Mouse (Mus musculus) common myeloid progenitor, adult 5-6 weeks (primary cell): ENCODE results near the gene Pcyt2. TPM values are rescaled to one million over a fixed set of nuclear protein-coding genes. Genes with fewer than 3 reads are reported as not detected.

Experiments
- ATAC-seq: replicated peaks from 2 replicates; pipeline ENCODE4 v1.8.0; 2016; ENCODE audit warnings: low read depth, mild to moderate bottlenecking, moderate TSS enrichment, inconsistent platforms; ENCODE audit not compliant: poor library complexity, severe bottlenecking
- total RNA-seq: library from RNA; stranded (forward); fragments of 200-1000, 187-1606 nt; gene quantifications from 2 replicates; pipeline ENCODE4 v1.2.3, GENCODE M21; 2017

The Pcyt2 gene
- total RNA-seq = 34.5 and 38.6 TPM in 2 replicates

DNA sequence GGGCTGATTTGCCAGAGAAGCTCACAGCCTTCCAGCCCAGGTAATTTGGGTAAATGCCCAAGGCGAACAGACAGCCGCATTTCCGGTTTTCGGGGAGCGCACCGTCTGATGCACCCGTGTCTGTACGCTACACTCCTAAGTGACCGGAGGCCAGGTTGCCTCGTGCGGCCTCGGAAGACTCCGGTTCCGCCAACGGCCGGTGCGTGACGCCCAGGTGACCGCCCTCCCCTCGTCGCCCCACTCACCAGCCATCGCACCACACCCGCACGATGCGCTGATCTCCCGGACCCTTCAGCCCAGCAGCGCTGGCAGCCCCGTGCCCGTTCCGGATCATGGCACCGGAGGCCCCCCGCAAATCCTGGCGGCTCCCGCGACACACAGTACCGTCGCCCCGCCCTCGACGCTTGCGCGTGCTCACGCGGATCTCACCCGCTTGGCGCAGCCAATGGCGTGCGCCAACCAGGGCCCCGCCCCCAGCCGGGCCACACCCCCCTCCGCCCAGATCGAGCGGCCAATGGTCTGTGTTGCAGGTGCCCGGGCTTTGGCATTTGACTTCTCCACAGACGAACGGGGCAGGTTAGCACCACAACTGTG is at the start of gene Pcyt2:
Pcyt2 (minus strand) TSS at position 418 of the 594 bp plus-strand sequence.
- ATAC-seq = peak; percentile 87

DNA sequence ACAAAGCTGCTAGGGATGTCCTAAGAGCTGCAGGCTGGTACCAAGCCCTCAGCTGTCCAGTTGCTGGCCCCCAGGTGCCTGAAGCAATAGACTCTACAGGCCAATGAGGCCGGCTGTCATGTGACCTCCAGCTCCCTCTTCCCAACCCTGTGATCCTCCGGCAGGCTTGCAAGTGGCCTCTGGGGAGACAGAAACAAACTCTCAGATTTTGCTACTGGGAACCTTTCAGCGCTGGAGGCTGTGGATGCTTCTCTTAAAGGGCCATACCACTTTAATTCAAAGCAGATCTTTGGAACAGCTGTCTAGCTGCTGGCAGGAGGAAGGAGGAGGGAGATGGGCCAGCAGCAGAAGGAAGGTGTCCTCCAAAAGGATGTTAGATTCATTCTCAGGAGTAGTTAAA is 48.9 kb upstream of the Pcyt2 start:
- no peak for ATAC-seq

DNA sequence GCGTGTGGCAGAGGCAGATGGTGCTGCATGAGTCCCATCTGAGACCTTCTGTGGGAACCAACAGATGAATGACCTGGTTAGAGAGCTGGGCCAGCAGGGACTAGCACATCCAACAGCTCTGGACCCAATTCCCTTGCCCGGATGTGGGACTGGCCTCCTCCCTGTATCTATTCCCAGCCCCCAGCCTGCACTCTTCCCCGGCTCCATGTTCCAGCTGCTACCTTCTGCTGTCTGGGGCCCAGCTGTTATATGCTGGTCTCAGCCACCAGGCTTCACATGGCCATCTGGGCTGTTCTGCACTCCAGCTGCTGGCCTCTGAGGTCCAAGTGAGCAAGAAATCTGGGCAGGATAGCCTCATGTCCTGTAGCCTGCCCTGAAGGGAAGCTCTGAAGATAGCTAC is 47.7 kb upstream of the Pcyt2 start:
- ATAC-seq = no peak

DNA sequence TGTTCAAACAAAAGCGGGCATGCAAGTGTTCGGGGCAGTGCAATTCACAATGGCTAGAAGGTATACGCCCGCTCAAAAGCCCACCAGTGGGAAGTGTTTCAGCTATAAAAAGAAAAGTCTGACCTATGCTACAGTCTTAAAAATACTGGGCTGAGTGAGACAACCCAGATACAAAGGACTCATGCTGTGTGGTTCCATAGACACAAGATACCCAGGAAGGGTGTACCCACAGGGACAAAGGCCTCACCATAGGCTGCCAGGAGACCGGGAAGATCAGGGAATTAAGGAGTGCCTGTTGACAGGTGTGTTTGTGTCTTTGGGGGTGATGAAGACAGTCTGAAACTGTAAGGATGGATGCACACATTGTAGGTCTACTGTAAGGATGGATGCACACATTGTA is 46.0 kb upstream of the Pcyt2 start:
- no peak for ATAC-seq

DNA sequence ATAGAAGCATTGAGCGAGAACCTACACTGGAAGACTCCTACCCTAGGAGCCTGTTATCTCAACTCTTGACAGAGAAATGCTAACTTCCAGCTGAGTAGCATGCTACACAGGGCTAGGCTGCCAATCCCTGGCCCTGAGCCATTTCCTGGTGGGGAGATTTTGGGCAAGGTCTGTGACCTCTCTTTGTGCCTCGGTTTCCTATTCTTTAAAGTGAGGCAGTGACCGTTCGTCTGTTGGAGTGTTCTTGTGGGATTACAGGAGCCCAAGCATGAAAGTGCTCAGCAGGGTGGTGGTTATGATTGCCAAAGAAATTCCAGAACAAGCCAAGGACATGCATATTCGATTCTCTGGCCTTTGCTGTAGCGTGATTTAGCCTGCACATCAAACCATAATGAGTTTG is 45.0 kb upstream of the Pcyt2 start:
- ATAC-seq = no peak

DNA sequence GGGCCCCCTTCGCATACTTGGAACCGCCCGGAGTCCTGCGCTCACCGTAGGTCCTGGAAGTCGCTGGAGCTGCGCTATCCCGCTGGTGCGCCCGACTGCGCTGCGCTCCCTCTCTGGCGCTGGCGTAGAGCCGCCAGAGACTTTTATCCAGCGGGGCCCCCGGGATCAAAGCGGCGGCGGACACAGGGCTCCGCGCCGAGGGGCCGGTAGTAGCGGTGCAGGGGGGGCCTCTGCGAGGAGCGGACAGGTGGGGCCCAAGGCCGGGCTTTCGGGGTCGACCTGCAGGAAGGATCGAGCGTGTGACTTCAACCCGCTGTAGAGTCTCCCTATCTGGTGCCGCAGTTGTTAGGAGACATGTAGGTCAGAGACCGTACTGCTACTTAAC is 43.3 kb upstream of the Pcyt2 start, which contains the start of gene Notum:
Notum (minus strand) TSS at position 100 of the 385 bp plus-strand sequence.
- no peak for ATAC-seq

DNA sequence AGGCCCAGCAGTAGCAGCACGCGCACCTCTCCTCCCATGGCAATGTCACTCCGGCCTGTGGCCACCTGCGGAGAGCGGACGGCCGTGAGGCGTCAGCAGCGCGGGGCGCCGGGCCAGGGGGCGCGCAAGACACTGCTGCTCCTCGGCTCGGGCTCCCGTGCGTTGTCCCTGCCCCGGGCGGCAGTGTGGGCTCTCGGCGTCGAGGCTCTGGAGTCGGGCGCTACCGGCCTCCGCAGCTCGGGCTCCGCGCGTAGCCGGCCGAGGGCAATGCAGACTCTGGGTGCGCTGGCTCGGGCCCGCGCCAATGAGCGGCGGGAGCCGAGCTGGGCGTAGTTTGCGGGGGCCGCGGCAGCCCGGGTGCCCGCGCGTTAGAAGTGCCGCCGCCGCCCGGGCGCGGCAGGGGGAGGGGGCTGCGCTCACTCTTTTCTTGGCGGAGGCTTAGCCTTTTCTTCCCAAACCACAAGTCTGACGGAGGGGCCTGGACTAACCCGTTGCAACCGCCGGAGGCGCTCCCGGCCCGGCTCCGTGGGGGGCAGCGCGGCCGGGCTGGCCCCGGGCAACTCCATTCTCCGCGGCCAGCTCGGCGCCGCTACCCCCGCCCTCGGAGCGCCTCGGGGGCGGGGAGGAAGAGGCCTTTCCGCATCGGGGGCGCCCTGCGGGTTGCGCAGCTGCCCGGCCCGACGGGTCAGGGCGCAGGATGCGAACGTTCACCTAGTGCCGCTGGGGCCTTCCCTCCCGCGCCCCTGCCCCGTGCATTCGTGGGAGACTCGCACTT is 42.8 kb upstream of the Pcyt2 start:
- no peak for ATAC-seq

DNA sequence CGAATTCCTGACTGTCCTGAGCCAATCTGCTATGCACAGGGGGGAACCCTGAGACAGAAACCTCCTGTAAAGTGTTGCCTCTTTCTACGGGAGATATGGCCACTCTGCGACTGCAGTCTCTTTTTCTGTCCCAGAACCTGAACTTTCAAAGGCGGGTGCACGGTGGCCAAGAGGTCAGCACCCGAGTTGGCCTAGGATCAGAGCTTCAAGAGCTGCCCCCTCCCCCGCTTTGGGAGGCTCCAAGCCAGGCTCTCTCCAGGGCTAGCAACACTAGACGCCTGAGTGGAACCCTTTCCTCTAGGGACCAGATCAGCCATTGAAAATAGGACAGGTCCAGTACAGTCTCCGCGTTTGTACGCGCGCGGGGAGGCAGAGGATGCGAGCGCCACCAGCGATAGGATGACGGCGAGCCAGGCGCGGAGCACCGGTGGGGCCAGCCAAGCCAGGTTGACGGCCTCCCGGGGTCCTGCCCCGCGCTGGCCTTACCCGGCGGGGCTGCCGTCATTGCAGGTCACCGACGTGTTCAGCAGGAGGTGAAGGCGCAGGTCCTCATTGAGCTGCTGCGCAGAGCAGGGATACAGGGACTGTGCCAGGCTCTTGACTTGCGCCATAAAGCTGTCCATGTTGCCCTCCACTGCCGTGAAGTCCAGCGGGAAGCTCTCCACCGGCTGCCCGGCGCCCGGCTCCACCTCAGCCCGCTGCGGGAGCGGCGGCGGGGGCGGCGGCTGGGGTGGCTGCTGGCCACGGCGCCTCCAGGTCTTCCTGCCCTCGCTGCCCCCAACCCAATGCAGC is 42.0 kb upstream of the Pcyt2 start:
- no peak for ATAC-seq

DNA sequence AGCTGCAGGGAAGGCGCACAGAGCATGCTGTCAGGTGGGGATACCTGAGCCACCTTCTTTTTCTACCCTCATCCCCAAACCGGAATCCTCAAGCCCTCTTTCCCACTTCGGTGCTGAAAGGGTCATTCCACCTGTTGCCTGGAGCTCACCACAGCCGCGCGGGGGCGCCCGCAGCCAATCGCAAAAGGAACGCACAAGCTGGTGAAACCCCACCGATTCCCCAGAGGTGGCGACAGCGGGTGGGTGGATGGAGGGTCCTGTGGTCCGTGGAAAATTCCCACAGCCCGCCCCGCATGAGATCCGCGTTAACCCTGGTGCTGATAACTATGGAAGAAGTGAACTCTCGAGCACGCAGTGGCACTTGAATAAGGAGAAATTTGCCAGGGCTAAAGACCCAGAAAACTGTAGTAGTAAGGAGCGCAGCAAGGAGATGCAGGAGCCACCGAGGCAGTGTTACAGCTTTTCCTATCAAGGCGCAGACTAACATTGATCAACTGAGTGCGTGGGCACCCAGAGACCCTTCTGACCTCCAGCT is 41.2 kb upstream of the Pcyt2 start:
- peak; percentile 67 for ATAC-seq

DNA sequence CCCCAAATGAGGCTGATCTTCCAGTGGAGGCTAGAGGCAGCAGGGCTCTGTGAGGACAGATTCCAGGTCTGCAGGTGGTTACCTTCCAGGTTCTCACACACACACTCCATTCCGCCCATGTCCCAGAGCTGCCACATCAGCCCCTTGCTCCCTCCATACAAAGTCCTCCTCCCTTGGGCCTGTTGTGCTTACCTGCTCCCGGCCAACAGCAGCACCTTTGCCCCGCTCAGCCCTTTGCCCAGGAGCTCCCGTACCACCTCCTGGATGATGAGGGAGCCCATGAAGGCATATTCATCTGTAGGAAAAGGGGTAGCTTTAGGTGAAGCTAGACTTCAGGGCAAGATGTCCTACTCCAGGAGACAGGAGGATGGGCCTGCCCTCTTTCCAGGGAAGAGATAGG is 39.6 kb upstream of the Pcyt2 start:
- no peak for ATAC-seq

DNA sequence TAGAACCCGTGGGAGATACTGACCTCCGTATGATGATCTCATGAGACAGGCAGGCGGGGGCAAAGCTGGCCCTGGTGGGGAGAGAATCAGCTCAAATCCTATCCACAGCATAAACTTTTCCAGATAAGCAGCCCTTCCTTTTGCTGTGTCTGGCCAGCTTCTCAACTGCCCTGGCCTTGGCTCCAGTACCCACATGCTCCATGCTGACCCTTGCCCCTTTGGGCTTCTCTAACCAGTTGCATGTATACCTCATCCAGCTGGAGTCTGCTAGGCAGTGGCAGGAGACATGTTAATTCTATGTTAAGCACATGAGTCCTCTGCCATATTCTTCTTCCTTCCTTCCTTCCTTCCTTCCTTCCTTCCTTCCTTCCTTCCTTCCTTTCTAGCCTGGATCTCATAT is 37.0 kb upstream of the Pcyt2 start:
- no peak for ATAC-seq

DNA sequence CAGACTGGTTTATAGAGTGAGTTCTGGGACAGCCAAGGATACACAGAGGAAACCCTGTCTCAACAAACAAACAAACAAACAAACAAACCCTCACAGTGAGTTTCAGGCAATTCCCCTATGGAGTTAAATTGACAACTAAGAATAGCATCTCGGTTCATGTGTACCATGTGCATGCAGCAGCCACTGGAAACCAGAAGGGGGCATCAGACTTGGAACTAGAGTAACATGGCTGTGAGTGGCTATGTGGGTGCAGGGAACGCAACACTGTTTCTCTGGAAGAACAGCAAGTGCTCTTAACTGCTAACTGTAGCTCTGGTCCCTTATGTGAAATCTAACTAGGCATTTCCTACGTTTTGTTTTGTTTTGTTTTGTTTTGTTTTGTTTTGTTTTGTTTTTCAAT is 34.1 kb upstream of the Pcyt2 start:
- ATAC-seq = no peak

DNA sequence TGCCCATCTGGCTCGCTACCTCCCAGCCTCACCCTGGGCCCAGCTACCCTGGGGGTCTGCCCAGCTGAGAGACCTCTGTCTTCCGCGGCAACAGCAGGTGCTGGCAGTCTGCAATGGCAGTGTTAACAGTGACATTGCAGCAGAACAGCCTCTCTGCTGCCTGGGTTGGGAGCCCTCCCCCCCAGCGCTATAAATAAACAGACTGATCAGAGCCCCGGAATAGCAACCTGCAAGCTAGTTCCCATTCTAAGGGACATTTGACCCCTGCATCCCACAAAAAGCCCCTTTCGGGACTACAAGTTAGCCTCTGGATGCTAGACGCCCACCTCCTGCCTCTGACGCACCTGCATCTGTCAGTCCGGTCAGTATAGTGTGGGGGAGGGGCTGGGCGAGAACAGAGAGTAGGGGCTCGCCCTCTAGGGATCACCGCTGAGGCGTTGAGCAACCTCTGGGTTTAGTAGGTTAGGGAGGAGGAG is 30.3 kb upstream of the Pcyt2 start, which contains the start of gene Myadml2:
Myadml2 (minus strand) TSS at position 158 of the 476 bp plus-strand sequence.
- ATAC-seq = no peak; the same call in 1 of the 2 replicates

DNA sequence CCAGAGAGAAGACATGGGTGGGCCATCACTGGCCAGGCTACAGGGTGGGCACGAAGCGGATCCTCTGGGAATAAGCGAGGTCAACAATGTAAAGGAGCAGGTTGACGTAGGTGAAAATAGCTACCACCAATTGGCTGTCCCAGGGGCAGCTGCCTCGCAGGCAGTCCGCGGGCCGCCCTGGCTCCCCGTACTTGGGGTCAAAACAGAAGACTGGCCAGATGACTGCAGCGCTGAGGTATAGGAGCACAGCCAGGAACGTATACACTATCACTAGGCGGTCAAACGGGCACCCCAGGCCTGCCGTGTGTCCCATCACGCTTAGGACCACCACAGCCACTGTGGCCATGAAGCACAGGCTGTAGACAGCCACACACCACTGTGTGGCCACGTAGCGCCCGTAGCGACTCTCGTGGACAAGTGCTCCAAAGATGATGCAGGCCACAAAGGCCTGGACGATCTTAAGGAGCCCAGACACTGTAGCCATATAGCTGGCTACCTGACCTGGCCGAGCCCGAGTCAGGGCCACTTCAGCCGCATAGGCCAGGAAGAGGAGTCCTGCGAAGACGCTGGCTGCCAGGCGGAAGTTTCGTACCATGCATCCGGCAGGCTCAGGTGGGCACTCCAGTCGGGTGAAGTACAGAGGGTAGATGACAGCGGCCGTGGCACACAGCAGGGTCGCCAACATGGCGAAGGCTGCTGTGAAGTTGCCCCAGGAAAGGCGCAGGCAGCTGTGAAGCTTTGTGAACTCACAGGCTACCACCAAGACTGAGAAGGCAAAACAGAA is 29.5 kb upstream of the Pcyt2 start:
- ATAC-seq = no peak

DNA sequence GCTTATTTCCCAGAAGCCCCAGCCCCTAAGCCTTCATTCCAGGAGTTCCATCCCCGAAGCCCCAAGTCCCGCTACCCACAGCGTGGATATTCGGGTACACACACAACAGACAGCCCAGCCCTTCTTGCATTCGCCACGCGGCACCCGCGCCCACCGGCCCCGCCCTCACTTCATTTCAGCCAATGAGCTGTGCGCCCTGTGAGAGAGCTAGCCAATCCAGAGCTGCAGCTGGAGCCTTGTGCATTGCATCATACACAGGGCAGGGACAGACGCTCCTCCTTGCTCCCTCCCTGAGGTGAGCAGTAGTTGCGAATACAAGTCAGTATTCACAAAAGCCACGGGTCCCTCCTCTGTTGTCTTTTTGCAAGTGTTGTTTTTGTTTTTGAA is 25.9 kb upstream of the Pcyt2 start, which contains the start of gene Pycr1:
Pycr1 (minus strand) TSS at position 169 of the 387 bp plus-strand sequence.
- peak; percentile 96 for ATAC-seq

DNA sequence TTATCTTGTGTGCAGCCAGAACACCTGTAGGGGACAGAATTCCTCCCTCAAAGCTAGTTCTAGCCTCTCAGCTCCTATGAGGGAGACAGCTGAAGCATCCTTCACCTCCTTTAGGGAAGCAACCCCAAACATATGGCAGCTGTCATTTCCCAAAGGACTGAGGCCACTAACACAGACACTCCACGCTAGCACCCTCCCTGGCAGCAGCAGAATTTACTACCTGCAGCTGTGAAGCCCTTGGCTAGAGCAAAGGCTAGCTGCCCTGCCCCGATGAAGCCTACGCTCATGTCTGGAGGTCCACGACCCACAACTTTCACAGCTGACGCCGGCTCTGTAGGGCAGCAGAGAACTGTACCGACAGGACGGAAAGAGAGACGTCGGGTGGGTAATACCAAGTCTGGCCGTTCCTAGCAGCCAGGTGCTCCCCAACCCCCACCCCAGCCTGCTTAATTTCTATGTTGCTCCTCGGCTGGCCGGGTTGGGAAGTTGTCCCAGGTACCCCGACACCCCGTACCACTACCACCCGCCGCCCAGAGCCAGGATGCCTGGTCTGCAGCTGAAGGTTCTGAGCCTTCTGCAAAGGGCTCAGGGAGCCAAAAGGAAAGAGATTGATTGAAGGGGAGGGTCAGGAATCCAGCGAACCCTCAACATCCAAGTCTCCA is 25.3 kb upstream of the Pcyt2 start:
- ATAC-seq = peak; percentile 30

DNA sequence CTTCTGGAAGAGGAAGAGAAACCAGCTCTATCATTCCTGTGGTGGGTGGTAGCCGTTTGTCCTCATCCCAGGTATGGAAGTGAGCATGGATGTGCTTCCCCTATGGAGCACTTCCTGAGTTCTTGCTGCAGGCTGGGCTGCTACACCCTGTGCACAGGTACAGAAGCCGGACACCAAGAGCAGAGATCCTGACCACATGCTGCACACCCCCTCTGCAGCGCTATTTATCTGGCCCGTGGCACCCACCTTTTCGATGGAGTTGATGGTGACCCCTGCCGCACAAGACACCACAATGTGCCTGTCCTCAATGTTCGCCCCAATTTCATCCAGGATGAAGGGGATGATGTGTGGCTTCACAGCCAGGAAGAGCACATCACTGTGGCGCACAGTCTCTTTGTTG is 24.1 kb upstream of the Pcyt2 start:
- ATAC-seq = peak; percentile 16; the same call in 1 of the 2 replicates

DNA sequence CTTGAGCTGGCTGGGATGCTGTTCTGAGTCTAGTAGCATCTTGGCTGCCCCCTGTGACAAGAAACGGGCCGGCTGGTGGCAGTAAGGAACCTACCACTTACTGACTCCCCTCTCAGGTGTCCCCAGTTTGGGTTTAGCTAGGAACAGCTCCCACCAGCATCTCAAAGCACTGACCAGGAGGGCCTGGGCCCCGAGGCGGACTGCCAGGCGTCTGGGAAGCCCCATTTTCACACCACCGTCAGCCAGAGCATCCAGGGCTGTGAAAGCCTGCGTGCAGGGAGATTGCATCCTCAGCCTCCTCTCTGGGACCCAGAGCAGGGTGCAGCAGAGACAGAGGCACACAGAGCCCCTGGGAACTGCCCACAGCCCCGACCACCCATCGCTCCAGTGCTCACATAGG is 23.5 kb upstream of the Pcyt2 start:
- no peak for ATAC-seq

DNA sequence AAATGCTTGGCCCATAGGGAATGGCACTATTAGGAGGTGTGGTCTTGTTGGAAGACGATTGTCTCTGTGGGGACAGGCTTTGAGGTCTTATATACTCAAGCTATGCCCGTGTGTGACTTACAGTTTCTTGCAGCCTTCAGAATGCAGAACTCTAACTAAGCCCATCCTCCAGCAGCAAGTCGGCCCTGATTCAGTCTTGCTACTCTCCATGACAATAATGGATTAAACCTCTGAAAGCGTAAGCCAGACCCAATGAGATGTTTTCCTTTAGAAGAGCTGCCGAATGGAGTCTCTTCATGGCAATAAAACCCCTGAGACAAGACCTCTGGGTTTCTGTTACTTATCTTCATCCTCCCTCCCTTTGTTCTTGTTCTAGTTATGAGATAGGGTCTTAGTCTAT is 17.1 kb upstream of the Pcyt2 start:
- ATAC-seq = no peak
